Mouse (Mus musculus) induced T-regulatory cell, adult 2 months (primary cell): ENCODE data around the gene Tmem97.

Experiments
- DNase-seq: peaks from one replicate; pipeline ENCODE4 v3.0.0-alpha.2; 2012; ENCODE audit warnings: low read depth

Gene Tmem97

DNA sequence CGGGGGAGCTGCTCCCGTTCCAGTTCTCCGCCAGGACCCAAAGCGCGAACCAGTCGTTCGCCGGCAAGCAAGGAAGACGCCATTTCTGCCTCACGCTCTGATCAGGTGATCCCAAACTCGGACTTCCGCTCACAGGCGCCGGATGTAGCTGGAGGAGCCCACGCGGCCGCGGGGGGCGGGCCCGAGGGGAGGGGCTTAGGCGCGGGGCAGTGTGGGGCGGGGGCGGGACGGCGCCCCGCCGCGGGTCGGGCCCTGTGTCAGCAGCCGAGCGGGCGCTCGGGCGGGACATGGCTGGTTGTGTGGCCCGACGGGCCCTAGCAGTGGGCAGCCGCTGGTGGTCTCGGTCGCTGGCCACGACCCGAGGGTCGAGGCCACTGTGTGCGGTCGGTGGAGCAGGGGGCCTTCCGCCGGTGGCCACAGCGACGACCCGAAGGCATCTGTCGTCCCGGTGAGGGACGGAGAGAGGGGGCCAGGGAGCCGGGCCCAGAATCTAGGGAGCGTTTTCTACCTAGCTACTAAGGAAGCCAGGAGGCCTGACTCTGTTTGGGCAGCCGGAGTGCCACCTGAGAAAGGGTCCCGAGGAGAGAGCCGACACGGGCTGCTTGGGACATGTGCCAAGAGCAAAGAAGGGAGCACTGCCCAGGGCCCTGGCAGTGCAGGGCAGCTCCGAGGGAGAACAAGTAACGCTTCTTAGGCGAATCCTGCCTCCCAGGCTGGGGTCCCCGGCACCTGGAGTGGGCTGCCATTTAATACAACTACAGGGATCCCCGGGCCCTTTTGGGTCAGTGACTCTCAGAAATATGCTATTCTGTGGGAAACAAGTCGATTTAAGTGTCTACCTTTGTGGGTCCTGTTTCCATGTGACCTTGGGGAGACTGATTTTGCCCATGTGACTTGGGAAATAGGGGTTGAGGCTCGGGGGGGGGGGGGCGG lies 38.3 kb downstream of the Tmem97 start, which contains the start of the genes Tmem199 and Poldip2:
TSS of gene Tmem199 (minus strand) at position 148 of the 933 bp plus-strand sequence.
TSS of gene Poldip2 (plus strand) at position 169 of the 933 bp plus-strand sequence.
- peak; percentile 96 for DNase-seq

DNA sequence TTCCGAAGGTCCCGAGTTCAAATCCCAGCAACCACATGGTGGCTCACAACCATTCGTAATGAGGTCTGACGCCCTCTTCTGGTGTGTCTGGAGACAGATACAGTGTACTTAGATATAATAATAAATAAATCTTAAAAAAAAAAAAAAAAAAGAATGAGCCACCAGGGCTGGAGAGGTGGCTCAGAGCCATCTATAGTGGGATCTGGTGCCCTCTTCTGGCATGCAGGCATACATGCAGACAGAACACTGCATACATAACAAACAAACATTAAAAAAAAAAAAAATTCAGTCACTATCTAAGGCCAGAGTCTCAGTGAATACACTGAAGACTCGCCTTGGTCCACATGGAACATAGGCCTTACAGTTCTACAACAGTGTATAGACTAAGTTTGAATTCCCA lies 41.4 kb downstream of the Tmem97 start:
- DNase-seq, result peak; percentile 65

DNA sequence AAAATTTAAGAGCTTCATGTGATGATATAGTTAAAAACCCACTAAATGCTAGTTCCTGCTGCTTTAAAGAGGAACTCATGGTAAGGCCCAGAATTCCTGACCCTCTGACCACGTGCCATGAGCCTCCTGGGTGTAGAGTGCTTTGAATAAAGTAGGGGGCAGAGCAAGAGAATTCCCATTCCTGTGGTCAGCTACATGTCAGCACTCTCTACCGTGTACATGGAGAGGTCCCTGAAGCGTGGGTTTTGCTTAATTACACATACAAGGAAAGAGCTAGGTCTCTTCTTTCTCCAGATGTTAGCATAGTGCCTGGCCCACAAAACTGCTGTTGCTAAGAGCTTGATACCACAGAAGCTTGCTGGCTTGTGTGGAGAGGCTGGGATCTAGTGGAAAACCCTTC lies 45.1 kb downstream of the Tmem97 start:
- no peak for DNase-seq

- no peak for DNase-seq
Observed at GRCm38 (mm10) chr11:78502909-78503650, 47.5 kb downstream of the Tmem97 start, which contains the start of gene Sebox. TSS of gene Sebox (plus strand) at chr11:78503447.

DNA sequence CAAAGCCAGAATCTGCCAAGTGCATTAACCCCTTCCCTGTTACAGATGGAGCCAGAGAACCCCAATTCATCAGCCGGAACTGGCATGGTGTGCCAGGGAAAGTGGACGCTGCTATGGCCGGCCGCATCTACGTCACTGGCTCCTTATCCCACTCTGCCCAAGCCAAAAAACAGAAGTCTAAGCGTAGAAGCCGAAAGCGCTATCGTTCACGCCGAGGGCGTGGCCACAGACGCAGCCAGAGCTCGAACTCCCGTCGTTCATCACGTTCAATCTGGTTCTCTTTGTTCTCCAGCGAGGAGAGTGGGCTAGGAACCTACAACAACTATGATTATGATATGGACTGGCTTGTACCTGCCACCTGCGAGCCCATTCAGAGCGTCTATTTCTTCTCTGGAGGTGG lies 49.0 kb downstream of the Tmem97 start:
- no peak for DNase-seq

DNA sequence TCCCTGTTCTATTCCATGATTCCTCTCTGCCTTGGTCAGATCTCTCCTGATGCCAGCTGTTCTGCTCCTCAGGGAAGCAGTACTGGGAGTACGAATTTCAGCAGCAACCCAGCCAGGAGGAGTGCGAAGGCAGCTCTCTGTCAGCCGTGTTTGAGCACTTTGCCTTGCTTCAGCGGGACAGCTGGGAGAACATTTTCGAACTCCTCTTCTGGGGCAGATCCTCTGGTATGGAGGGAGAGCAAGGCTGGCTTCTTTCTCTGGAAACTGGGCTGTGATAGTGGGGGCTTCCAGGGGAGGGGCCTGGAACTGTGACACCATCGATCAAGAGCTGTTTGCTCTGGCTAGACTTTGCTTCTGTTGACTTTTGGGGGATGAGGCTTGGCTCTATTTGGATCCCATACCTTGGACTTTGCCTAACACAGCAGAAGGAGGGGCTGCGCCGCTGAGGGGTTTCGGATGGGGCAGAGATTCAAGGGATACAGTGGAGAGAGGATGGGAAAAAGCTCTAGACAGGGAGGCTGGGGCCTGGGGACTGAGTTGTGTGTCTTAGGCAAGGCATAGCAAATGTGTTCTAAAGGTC lies 49.9 kb downstream of the Tmem97 start:
- no peak for DNase-seq

- no peak for DNase-seq
Observed at GRCm38 (mm10) chr11:78499543-78499942, 51.0 kb downstream of the Tmem97 start.

DNA sequence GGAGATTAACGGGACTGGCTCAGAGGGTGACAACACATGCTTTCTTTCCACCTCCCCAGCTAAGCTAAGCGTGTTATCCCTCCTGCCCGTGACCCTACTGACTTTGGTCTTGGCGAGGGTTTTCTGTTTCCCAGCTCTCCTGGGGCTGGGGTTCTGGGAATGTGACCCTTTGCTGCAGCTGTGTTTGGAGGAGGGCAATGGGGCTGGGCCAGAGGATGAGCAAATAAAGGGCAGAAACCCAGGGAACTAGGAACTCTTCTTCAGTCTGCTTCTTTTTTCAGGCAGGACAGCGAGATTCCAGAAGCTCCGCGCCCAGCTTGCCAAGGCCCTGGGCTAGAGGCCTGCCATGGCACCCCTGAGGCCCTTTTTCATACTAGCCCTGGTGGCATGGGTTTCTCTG lies 51.6 kb downstream of the Tmem97 start, which contains the start of gene Vtn:
TSS of gene Vtn (plus strand) at position 88 of the 400 bp plus-strand sequence.
- no peak for DNase-seq

- peak; percentile 99 for DNase-seq
Observed at GRCm38 (mm10) chr11:78497544-78498522, 52.7 kb downstream of the Tmem97 start, which contains the start of gene Sarm1. TSS of gene Sarm1 (minus strand) at chr11:78497754.

DNA sequence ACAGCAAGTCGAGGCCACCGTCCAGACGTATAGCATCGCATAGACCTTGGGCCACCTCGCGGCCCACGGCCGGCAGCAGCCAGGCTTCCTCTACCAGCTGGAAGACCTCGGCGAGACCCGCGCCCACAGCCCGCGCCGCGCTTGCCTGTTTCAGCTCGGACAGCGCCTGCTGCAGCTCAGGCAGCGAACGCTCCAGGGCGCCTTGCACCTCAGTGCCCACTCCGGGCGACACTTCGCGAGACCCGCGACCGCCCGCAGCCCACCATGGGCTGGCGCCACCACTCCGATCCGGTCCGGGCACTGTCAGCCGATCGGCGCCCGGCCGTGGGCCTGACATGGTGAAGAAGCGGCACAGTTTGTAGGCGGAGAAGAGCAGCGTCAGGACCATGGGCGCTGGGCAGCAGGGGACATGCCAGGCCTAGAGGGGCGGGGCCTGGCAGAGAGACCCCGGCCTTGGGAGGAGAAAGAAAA lies 53.5 kb downstream of the Tmem97 start:
- no peak for DNase-seq

GRCm38 (mm10) chr11:78495904-78496303 lies 54.7 kb downstream of the Tmem97 start:
- peak; percentile 69 for DNase-seq
